In genomic region chrX:79517646-79518016, GRCm38 (mm10) we compare ENCODE assay signal across 9 mouse cellular contexts. TPM values are rescaled to one million over a fixed set of nuclear protein-coding genes. Genes with fewer than 3 reads are reported as not detected.
DNase-seq lines count a peak whose midpoint lies in the region; ATAC-seq and TF ChIP-seq lines count a peak whose summit lies in the region.
"Had no signal": no experiment of that assay in that cellular context is flagged by ENCODE, and none has a peak within 500 bp of the region (broad histone marks: within the 10 kb centered on the region; RNA-seq: fewer than 3 reads in every experiment).

No protein-coding gene starts in this region.

- DNase-seq in heart, postnatal 36 days = no peak
- DNase-seq in embryonic facial prominence, embryonic 10.5 days (ENCODE audit: low spot score) = no peak
- no peak for DNase-seq in thymus, adult 2 months
- DNase-seq in yolk sac, embryonic 10.5 days (ENCODE audit: low spot score) = no peak
- DNase-seq in right cerebral cortex, adult 18-20 months = no peak

- H3K27ac ChIP-seq in heart, embryonic 16.5 days (ENCODE audit: low read length) = no peak overlapping the region
- H3K27ac ChIP-seq in embryonic facial prominence, embryonic 10.5 days (replicated peaks) = no peak overlapping the region
- H3K27ac ChIP-seq in hindbrain, embryonic 15.5 days (replicated peaks) = no peak overlapping the region
- H3K27ac ChIP-seq in midbrain, embryonic 13.5 days = no peak overlapping the region
- H3K27ac ChIP-seq in thymus, adult 2 months (ENCODE audit: control insufficient read depth, insufficient read depth, low read length) = no peak overlapping the region
- H3K27ac ChIP-seq: liver, embryonic 15.5 days had no signal

- peak overlapping the region; percentile 53 for H3K4me3 ChIP-seq in heart, embryonic 16.5 days (ENCODE audit: low read length)
- H3K4me3 ChIP-seq in embryonic facial prominence, embryonic 10.5 days = peak overlapping the region; percentile 55
- H3K4me3 ChIP-seq in hindbrain, embryonic 15.5 days = peak overlapping the region; percentile 46
- H3K4me3 ChIP-seq in midbrain, embryonic 13.5 days (replicated peaks) = peak overlapping the region; percentile 41
- H3K4me3 ChIP-seq in thymus, adult 2 months (ENCODE audit: control insufficient read depth, insufficient read depth, low read length) = no peak overlapping the region
- H3K4me3 ChIP-seq: liver, embryonic 15.5 days had no signal

- TF ChIP-seq POLR2A in thymus, adult 2 months (IDR thresholded peaks at IDR 0.05; ENCODE audit: control insufficient read depth, extremely low read depth, insufficient read depth, low read length, poor library complexity) = no peak

- no peaks in the 10 kb centered on the region for H3K36me3 ChIP-seq in heart, embryonic 16.5 days (ENCODE audit: control insufficient read depth, insufficient read depth)
- no peaks in the 10 kb centered on the region for H3K36me3 ChIP-seq in embryonic facial prominence, embryonic 10.5 days (replicated peaks)
- H3K36me3 ChIP-seq in hindbrain, embryonic 15.5 days = no peaks in the 10 kb centered on the region
- no peaks in the 10 kb centered on the region for H3K36me3 ChIP-seq in midbrain, embryonic 13.5 days
- H3K36me3 ChIP-seq in thymus, adult 2 months (ENCODE audit: control insufficient read depth, insufficient read depth, low read length) = no peaks in the 10 kb centered on the region
- H3K36me3 ChIP-seq: liver, embryonic 15.5 days had no signal

- H3K27me3 ChIP-seq in heart, embryonic 16.5 days (ENCODE audit: control insufficient read depth, insufficient read depth, low read length) = no peaks in the 10 kb centered on the region
- H3K27me3 ChIP-seq in embryonic facial prominence, embryonic 10.5 days (replicated peaks; ENCODE audit: low read depth, poor library complexity, severe bottlenecking) = no peaks in the 10 kb centered on the region
- no peaks in the 10 kb centered on the region for H3K27me3 ChIP-seq in hindbrain, embryonic 15.5 days
- H3K27me3 ChIP-seq in midbrain, embryonic 13.5 days = no peaks in the 10 kb centered on the region
- no peaks in the 10 kb centered on the region for H3K27me3 ChIP-seq in thymus, adult 2 months (ENCODE audit: control insufficient read depth, insufficient read depth, low read length)
- H3K27me3 ChIP-seq: liver, embryonic 15.5 days had no signal

- no peak for ATAC-seq in heart, embryonic 16.5 days (replicated peaks; ENCODE audit: extremely low read depth, insufficient read depth, low FRiP score)
- ATAC-seq in hindbrain, embryonic 15.5 days (ENCODE audit: low FRiP score, low read depth) = no peak
- no peak for ATAC-seq in midbrain, embryonic 13.5 days

- H3K9me3 ChIP-seq in heart, embryonic 16.5 days (replicated peaks; ENCODE audit: control insufficient read depth, low read length) = no peaks in the 10 kb centered on the region
- no peaks in the 10 kb centered on the region for H3K9me3 ChIP-seq in embryonic facial prominence, embryonic 10.5 days
- no peaks in the 10 kb centered on the region for H3K9me3 ChIP-seq in hindbrain, embryonic 15.5 days
- H3K9me3 ChIP-seq in midbrain, embryonic 13.5 days = no peaks in the 10 kb centered on the region
- H3K9me3 ChIP-seq: liver, embryonic 15.5 days had no signal

- no peak overlapping the region for H3K9ac ChIP-seq in heart, embryonic 16.5 days (ENCODE audit: low read length)
- 0 out of 2 replicates have a peak overlapping the region, but pooled peaks have one; percentile 34 for H3K9ac ChIP-seq in hindbrain, embryonic 15.5 days
- no peak overlapping the region for H3K9ac ChIP-seq in midbrain, embryonic 13.5 days (replicated peaks)
- H3K9ac ChIP-seq: liver, embryonic 15.5 days had no signal

- no peak for TF ChIP-seq CTCF in thymus, adult 2 months (IDR thresholded peaks at IDR 0.05; ENCODE audit: borderline replicate concordance, control insufficient read depth, extremely low read depth, insufficient read depth, low read length, poor library complexity)

- H3K4me2 ChIP-seq in heart, embryonic 16.5 days (ENCODE audit: low read depth, low read length) = peak overlapping the region; percentile 69
- peak overlapping the region; percentile 53 for H3K4me2 ChIP-seq in hindbrain, embryonic 15.5 days
- H3K4me2 ChIP-seq in midbrain, embryonic 13.5 days (replicated peaks) = peak overlapping the region; percentile 54; the same call in 1 of the 2 replicates

- 65% methylated on average over 1 of the region's 1 CpGs for WGBS in heart, embryonic 16.5 days
- 76% methylated on average over 1 of the region's 1 CpGs for WGBS in embryonic facial prominence, embryonic 10.5 days
- 83% methylated on average over 1 of the region's 1 CpGs for WGBS in hindbrain, embryonic 15.5 days
- 80% methylated on average over 1 of the region's 1 CpGs for WGBS in midbrain, embryonic 13.5 days
- WGBS in thymus, adult 2 months = 80% methylated on average over 1 of the region's 1 CpGs

- intact Hi-C loops in heart, postnatal 36 days (cut with DNase I) = no loop called here

- no peaks in the 10 kb centered on the region for H3K4me1 ChIP-seq in heart, embryonic 16.5 days (ENCODE audit: control insufficient read depth, insufficient read depth, low read length)
- H3K4me1 ChIP-seq in embryonic facial prominence, embryonic 10.5 days = no peaks in the 10 kb centered on the region
- no peaks in the 10 kb centered on the region for H3K4me1 ChIP-seq in hindbrain, embryonic 15.5 days (replicated peaks)
- H3K4me1 ChIP-seq in midbrain, embryonic 13.5 days (replicated peaks) = no peaks in the 10 kb centered on the region
- no peaks in the 10 kb centered on the region for H3K4me1 ChIP-seq in thymus, adult 2 months (replicated peaks; ENCODE audit: control insufficient read depth, insufficient read depth, low read length)
- H3K4me1 ChIP-seq: liver, embryonic 15.5 days had no signal

RNA-seq across cellular contexts. Expression of gene Gm7173, which starts 0.5 kb away (rescaled TPM):
- 0.12 and 0.24 TPM in 2 replicates for polyA plus RNA-seq in heart, embryonic 16.5 days (2015; fragmentation: Nextera tagmentation; extraction: Ambion mirVana)
- total RNA-seq in heart, postnatal 36 days (2021) = under 1 TPM; 0.08 to 0.19 TPM
- polyA plus RNA-seq in embryonic facial prominence, embryonic 10.5 days (2016; fragmentation: Nextera tagmentation; extraction: Ambion mirVana) = 0.43 and 0.57 TPM in 2 replicates
- 1.2 and 1.5 TPM in 2 replicates for polyA plus RNA-seq in hindbrain, embryonic 15.5 days (2015; fragmentation: Nextera tagmentation; extraction: Ambion mirVana)
- polyA plus RNA-seq in midbrain, embryonic 13.5 days (2015; fragmentation: Nextera tagmentation; extraction: Ambion mirVana) = 0.73 and 0.81 TPM in 2 replicates
- 0.20 TPM in 1 of 2 replicates, not detected in the other for polyA plus RNA-seq in thymus, adult 2 months (2012; rRNA removed)
- polyA plus RNA-seq: liver, embryonic 15.5 days had no signal
